Mouse (Mus musculus) urinary bladder, postnatal 14 days (tissue): ENCODE measurements around the gene Rasgrf2.
"Not testable (repeated sequence)": the region's sequence is repeated elsewhere in the genome, so short reads cannot be mapped to it uniquely, and the experiment has no call there.

Source experiments
- DNase-seq: peaks from one replicate; pipeline ENCODE4 v3.0.0; 2021; ENCODE audit warnings: low spot score

Gene Rasgrf2

GRCm38 (mm10) chr13:92131384-92132150 lies at the start of gene Rasgrf2:
Rasgrf2 (minus strand) TSS chr13:92131656.
- peak; percentile 6 for DNase-seq

DNA sequence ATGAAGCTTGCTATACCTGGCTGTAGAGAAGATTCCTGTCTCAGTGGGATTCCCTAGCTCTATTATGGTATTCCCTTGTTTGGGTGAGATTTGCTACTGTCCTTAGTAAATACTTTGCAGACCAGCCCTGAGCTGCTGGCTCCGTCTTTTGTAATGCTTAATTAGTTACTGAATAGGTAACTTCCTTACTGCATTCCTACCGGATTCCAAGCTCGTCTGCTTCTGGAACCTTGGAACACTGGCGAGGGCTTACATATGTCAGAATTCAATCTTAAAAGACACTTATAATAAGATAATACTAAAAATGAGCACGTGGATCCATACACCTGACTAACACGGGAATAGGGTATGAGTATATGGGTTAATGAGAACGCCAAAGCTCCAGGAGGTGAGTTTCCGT lies 41.2 kb upstream of the Rasgrf2 start:
- not testable (repeated sequence) for DNase-seq

GRCm38 (mm10) chr13:92150551-92150950 lies 19.1 kb upstream of the Rasgrf2 start:
- no peak for DNase-seq

- no peak for DNase-seq
Observed at GRCm38 (mm10) chr13:92148858-92149257, 17.4 kb upstream of the Rasgrf2 start.

GRCm38 (mm10) chr13:92134792-92135191 lies 3.3 kb upstream of the Rasgrf2 start:
- DNase-seq, result no peak

- no peak for DNase-seq
Observed at GRCm38 (mm10) chr13:92132599-92132998, 1.1 kb upstream of the Rasgrf2 start.

DNA sequence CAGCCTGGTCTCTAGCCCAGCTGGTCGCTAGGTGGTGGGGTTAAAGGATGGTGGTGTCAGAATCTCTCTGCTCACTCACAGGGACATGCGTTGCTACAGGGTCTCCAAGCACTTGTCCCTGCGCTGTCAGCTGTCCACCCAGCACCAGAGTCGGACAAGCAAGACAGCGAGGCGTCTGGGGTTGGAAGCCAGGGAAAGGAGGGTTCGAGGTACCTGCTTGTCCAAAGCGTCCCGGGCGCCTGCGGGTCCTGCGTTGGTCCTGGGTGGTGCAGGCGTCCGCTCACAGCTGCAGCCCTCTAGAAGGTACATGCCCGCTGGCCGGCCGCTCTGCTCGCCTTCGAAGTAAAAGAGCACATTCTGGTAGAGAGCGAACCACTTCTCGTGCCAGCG lies 467 bp downstream of the Rasgrf2 start:
- peak; percentile 4 for DNase-seq

GRCm38 (mm10) chr13:92129877-92130276 lies 1.6 kb downstream of the Rasgrf2 start:
- DNase-seq, result no peak

DNA sequence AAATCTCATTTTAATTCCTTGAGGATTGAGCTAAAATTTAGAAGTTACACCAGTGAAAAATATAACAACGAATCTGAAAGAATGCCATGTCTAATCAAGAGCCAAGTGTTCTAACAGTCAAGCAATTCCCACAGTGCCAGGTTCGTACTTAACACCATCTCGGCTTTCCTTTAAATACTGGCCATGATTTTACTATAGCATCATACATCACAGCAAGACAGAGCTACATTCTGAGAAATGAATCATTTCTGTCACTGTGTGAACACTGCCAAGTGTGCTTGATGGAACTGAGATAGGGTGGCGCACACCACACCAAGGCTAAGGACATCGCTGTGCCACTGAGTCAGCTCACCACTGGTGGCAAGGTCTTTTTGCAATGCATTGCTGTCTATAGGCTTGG lies 5.6 kb downstream of the Rasgrf2 start:
- DNase-seq, result no peak

DNA sequence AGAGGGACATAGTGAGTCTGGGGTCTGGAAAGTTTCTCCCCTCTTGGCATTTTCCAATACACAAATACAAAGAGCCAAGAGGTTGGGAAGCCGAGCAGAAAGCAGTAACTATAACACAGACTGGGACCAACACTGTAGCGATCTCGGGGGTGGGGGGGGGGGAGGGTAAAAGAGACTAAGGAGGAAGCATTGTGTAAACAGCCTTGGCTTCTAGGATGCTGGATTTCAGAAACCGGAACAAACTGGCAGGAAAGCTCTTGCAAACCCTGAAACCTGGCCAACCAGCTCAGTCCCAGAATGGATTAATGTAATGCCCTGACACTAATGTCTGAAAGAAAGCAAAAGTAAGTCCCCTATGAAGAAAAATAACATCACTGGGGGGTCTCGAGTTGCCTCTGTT lies 11.8 kb downstream of the Rasgrf2 start:
- DNase-seq, result no peak

DNA sequence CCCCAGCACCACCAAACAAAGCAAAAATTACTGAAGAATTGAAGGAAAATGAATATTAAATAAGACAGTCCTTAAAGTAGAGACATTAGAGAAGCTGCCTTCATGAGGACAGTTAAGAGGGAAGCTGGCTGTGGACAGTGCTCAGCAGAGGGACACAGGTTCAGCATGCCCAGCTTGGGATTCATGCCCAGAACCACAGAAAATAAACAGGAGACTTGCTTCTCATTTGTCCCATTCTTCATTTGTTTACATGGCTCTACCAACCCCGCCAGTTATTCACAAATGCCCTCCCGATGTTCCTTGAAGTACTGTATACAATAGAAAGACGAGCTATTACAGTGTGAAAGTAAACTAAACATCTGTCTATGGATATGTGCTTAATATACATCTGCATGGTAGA lies 17.4 kb downstream of the Rasgrf2 start:
- no peak for DNase-seq

GRCm38 (mm10) chr13:92108237-92108636 lies 23.2 kb downstream of the Rasgrf2 start:
- no peak for DNase-seq

GRCm38 (mm10) chr13:92104259-92104658 lies 27.2 kb downstream of the Rasgrf2 start:
- no peak for DNase-seq

DNA sequence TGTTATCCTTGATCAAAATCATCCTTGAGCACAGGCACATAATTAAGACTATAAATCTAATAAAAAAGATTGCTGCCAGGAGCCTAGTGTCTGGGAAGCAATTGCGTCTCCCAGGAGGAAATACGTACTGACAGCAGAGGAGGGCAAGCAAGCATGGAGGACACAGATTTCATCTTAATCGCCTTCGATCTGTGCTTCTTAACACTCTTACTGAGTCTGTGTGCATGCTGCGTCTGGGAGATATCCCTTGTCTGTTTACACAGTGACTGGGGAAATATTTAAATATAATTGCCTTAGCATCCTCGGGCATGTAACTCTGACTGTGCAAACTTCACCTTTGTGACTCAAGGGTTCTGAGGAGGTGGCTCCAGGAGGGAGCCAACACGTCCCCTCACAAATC lies 33.0 kb downstream of the Rasgrf2 start:
- DNase-seq, result no peak

- DNase-seq, result peak; percentile 7
Observed at GRCm38 (mm10) chr13:92095131-92096090, 36.0 kb downstream of the Rasgrf2 start.

- no peak for DNase-seq
Observed at GRCm38 (mm10) chr13:92093712-92094290, 37.7 kb downstream of the Rasgrf2 start.

GRCm38 (mm10) chr13:92073111-92073510 lies 58.3 kb downstream of the Rasgrf2 start:
- DNase-seq, result no peak

- DNase-seq, result no peak
Observed at GRCm38 (mm10) chr13:92068651-92069050, 62.8 kb downstream of the Rasgrf2 start.

- DNase-seq, result no peak
Observed at GRCm38 (mm10) chr13:92067831-92068230, 63.6 kb downstream of the Rasgrf2 start.

GRCm38 (mm10) chr13:92053748-92054147 lies 77.7 kb downstream of the Rasgrf2 start:
- DNase-seq, result no peak

DNA sequence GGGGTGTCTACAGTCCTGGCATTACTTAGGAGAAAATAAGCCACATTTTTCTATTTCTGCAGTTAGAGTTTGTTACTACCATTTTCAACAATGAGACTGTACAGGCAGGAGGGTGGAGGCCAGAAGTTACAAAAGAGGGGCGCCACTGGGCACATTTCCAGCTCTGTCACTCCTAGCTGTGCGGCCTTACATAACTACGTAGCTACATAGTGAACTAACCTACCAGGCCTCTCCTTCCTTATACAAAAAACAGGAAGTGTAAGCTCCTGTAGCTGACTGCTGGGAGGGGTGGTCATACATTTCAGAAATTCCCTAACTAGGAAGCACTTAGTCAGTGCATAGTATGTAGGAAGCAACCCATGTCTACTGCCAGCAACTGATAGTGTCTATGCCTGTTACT lies 78.5 kb downstream of the Rasgrf2 start:
- no peak for DNase-seq

DNA sequence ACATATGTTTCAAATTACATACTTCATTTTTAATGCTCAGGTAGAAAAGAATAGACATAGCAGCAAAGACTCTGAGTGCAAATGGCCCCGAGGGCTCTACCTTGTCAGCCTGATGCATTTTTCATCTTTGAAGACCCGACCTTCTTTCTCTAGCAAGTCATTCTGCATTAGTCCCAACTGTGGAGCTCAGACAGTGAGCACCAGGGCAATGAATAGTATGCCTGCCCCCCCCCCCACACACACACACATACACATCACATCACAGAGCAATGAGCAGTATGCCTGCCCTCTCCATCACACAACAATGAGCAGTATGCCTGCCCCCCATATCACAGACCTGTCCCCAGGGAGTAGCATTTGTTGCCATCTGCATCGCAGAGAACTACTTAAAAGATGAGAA lies 80.2 kb downstream of the Rasgrf2 start:
- DNase-seq, result no peak
